Mouse (Mus musculus): ENCODE results near the gene Lama2. TPM values are rescaled to one million over a fixed set of nuclear protein-coding genes. Genes with fewer than 3 reads are reported as not detected.
"Not testable (repeated sequence)": the region's sequence is repeated elsewhere in the genome, so short reads cannot be mapped to it uniquely, and the experiment has no call there.

The Lama2 gene
- total RNA-seq, 2 experiments from 2014 or later: 227 to 259 TPM

GRCm38 (mm10) chr10:27047196-27047595, 572.4 kb downstream of the Lama2 start:
- DNase-seq (ENCODE audit: low spot score in 2 of 2): no peak

GRCm38 (mm10) chr10:27041812-27042211, 577.7 kb downstream of the Lama2 start:
- DNase-seq (ENCODE audit: low spot score in 2 of 2): no peak

GRCm38 (mm10) chr10:27022707-27023106, 596.9 kb downstream of the Lama2 start:
- DNase-seq (ENCODE audit: low spot score in 2 of 2): no peak

- DNase-seq (ENCODE audit: low spot score in 2 of 2): no peak
Observed at GRCm38 (mm10) chr10:27012804-27013365, 606.7 kb downstream of the Lama2 start.

GRCm38 (mm10) chr10:27007364-27007763, 612.2 kb downstream of the Lama2 start:
- DNase-seq (ENCODE audit: low spot score in 2 of 2): no peak

GRCm38 (mm10) chr10:27005716-27006115, 613.8 kb downstream of the Lama2 start:
- no peak for DNase-seq (ENCODE audit: low spot score in 2 of 2)

GRCm38 (mm10) chr10:27001554-27002178, 617.9 kb downstream of the Lama2 start:
- no peak for DNase-seq (ENCODE audit: low spot score in 2 of 2)

GRCm38 (mm10) chr10:26996684-26997083, 622.9 kb downstream of the Lama2 start:
- no peak for DNase-seq (ENCODE audit: low spot score in 2 of 2)

GRCm38 (mm10) chr10:26995987-26996386, 623.6 kb downstream of the Lama2 start:
- DNase-seq (ENCODE audit: low spot score in 2 of 2): no peak

GRCm38 (mm10) chr10:26995182-26995975, 624.2 kb downstream of the Lama2 start:
- DNase-seq (ENCODE audit: low spot score in 2 of 2): peak in 1 of 2 experiments; percentile 37

- no peak for DNase-seq (ENCODE audit: low spot score in 2 of 2)
Observed at GRCm38 (mm10) chr10:26993971-26994761, 625.4 kb downstream of the Lama2 start.

GRCm38 (mm10) chr10:26985451-26985850, 634.1 kb downstream of the Lama2 start:
- no peak for DNase-seq (ENCODE audit: low spot score in 2 of 2)

GRCm38 (mm10) chr10:26984082-26984481, 635.5 kb downstream of the Lama2 start:
- DNase-seq (ENCODE audit: low spot score in 2 of 2): not testable (repeated sequence)

- DNase-seq (ENCODE audit: low spot score in 2 of 2): no peak
Observed at GRCm38 (mm10) chr10:26983583-26983982, 636.0 kb downstream of the Lama2 start.

GRCm38 (mm10) chr10:26982621-26983020, 636.9 kb downstream of the Lama2 start:
- no peak for DNase-seq (ENCODE audit: low spot score in 2 of 2)

- DNase-seq (ENCODE audit: low spot score in 2 of 2): no peak
Observed at GRCm38 (mm10) chr10:26975372-26975771, 644.2 kb downstream of the Lama2 start.

GRCm38 (mm10) chr10:26974224-26974623, 645.3 kb downstream of the Lama2 start:
- DNase-seq (ENCODE audit: low spot score in 2 of 2): no peak

GRCm38 (mm10) chr10:26973575-26973974, 646.0 kb downstream of the Lama2 start:
- DNase-seq (ENCODE audit: low spot score in 2 of 2): no peak

GRCm38 (mm10) chr10:26958513-26958912, 661.0 kb downstream of the Lama2 start:
- no peak for DNase-seq (ENCODE audit: low spot score in 2 of 2)

- DNase-seq (ENCODE audit: low spot score in 2 of 2): no peak
Observed at GRCm38 (mm10) chr10:26950448-26950847, 669.1 kb downstream of the Lama2 start.

- DNase-seq (ENCODE audit: low spot score in 2 of 2): no peak
Observed at GRCm38 (mm10) chr10:26949667-26950066, 669.9 kb downstream of the Lama2 start.
